Mouse (Mus musculus): ENCODE results near the gene Srbd1. TPM values are rescaled to one million over a fixed set of nuclear protein-coding genes. Genes with fewer than 3 reads are reported as not detected.

Srbd1 gene
- polyA plus RNA-seq, 1 experiment from 2014 or later: 12.0 TPM

- H3K4me1 ChIP-seq (ENCODE audit: control insufficient read depth, insufficient read depth, low read length): no peaks in the 10 kb centered on the region
Observed at GRCm38 (mm10) chr17:85943994-85944640, 200.9 kb downstream of the Srbd1 start.

GRCm38 (mm10) chr17:85943551-85943981 is 201.4 kb downstream of the Srbd1 start:
- DNase-seq (ENCODE audit: low spot score) (peak; percentile 39), ATAC-seq (ENCODE audit: insufficient read depth, low FRiP score, low TSS enrichment) (no peak)
- H3K36me3 ChIP-seq (ENCODE audit: control insufficient read depth, insufficient read depth, low read length): no peaks in the 10 kb centered on the region
- no peak overlapping the region for H3K27ac ChIP-seq (ENCODE audit: low read depth, low read length)
- H3K27me3 ChIP-seq (ENCODE audit: control insufficient read depth, insufficient read depth, low read length): no peaks in the 10 kb centered on the region
- no peak overlapping the region for H3K9ac ChIP-seq (ENCODE audit: low read length)
- no peaks in the 10 kb centered on the region for H3K4me1 ChIP-seq (ENCODE audit: control insufficient read depth, insufficient read depth, low read length)
- no peaks in the 10 kb centered on the region for H3K9me3 ChIP-seq (ENCODE audit: control insufficient read depth, low read length)
- H3K4me2 ChIP-seq (ENCODE audit: low read depth): no peak overlapping the region
- 47% methylated on average over 14 of the region's 14 CpGs for WGBS
- no peak overlapping the region for H3K4me3 ChIP-seq (ENCODE audit: low read depth, low read length)

More at GRCm38 (mm10) chr17:85943994-85944640, 200.9 kb downstream of the Srbd1 start:
- Histone ChIP-seq H3K27ac (ENCODE audit: low read depth, low read length) (no peak overlapping the region), H3K4me3 (ENCODE audit: low read depth, low read length) (no peak overlapping the region), H3K9me3 (ENCODE audit: control insufficient read depth, low read length) (no peaks in the 10 kb centered on the region), H3K36me3 (ENCODE audit: control insufficient read depth, insufficient read depth, low read length) (no peaks in the 10 kb centered on the region), H3K4me2 (ENCODE audit: low read depth) (no peak overlapping the region), H3K9ac (ENCODE audit: low read length) (no peak overlapping the region), H3K27me3 (ENCODE audit: control insufficient read depth, insufficient read depth, low read length) (no peaks in the 10 kb centered on the region)
- no peak for DNase-seq (ENCODE audit: low spot score)
- WGBS: 82% methylated on average over 12 of the region's 12 CpGs
- ATAC-seq (ENCODE audit: insufficient read depth, low FRiP score, low TSS enrichment): no peak

GRCm38 (mm10) chr17:85943071-85943470 is 201.9 kb downstream of the Srbd1 start:
- H3K27me3 ChIP-seq (ENCODE audit: control insufficient read depth, insufficient read depth, low read length): no peaks in the 10 kb centered on the region
- no peaks in the 10 kb centered on the region for H3K36me3 ChIP-seq (ENCODE audit: control insufficient read depth, insufficient read depth, low read length)
- no peak overlapping the region for H3K9ac ChIP-seq (ENCODE audit: low read length)
- H3K27ac ChIP-seq (ENCODE audit: low read depth, low read length): no peak overlapping the region
- DNase-seq (ENCODE audit: low spot score) (no peak), ATAC-seq (ENCODE audit: insufficient read depth, low FRiP score, low TSS enrichment) (no peak)
- 90% methylated on average over 5 of the region's 5 CpGs for WGBS
- H3K9me3 ChIP-seq (ENCODE audit: control insufficient read depth, low read length): no peaks in the 10 kb centered on the region
- H3K4me2 ChIP-seq (ENCODE audit: low read depth): no peak overlapping the region
- no peak overlapping the region for H3K4me3 ChIP-seq (ENCODE audit: low read depth, low read length)
- no peaks in the 10 kb centered on the region for H3K4me1 ChIP-seq (ENCODE audit: control insufficient read depth, insufficient read depth, low read length)

GRCm38 (mm10) chr17:85942123-85942522 is 202.9 kb downstream of the Srbd1 start:
- no peaks in the 10 kb centered on the region for H3K9me3 ChIP-seq (ENCODE audit: control insufficient read depth, low read length)

GRCm38 (mm10) chr17:85941141-85941738 is 203.7 kb downstream of the Srbd1 start:
- Histone ChIP-seq H3K36me3 (ENCODE audit: control insufficient read depth, insufficient read depth, low read length) (no peaks in the 10 kb centered on the region), H3K9ac (ENCODE audit: low read length) (no peak overlapping the region), H3K27me3 (ENCODE audit: control insufficient read depth, insufficient read depth, low read length) (no peaks in the 10 kb centered on the region), H3K9me3 (ENCODE audit: control insufficient read depth, low read length) (no peaks in the 10 kb centered on the region), H3K4me2 (ENCODE audit: low read depth) (no peak overlapping the region), H3K4me3 (ENCODE audit: low read depth, low read length) (no peak overlapping the region), H3K4me1 (ENCODE audit: control insufficient read depth, insufficient read depth, low read length) (no peaks in the 10 kb centered on the region), H3K27ac (ENCODE audit: low read depth, low read length) (no peak overlapping the region)
- DNase-seq (ENCODE audit: low spot score) (no peak), ATAC-seq (ENCODE audit: insufficient read depth, low FRiP score, low TSS enrichment) (no peak)
- 72% methylated on average over 8 of the region's 8 CpGs for WGBS

More at GRCm38 (mm10) chr17:85942123-85942522, 202.9 kb downstream of the Srbd1 start:
- no peak overlapping the region for H3K9ac ChIP-seq (ENCODE audit: low read length)
- no peaks in the 10 kb centered on the region for H3K27me3 ChIP-seq (ENCODE audit: control insufficient read depth, insufficient read depth, low read length)
- H3K4me1 ChIP-seq (ENCODE audit: control insufficient read depth, insufficient read depth, low read length): no peaks in the 10 kb centered on the region
- no peak overlapping the region for H3K27ac ChIP-seq (ENCODE audit: low read depth, low read length)
- WGBS: 97% methylated on average over 5 of the region's 5 CpGs
- no peak for ATAC-seq (ENCODE audit: insufficient read depth, low FRiP score, low TSS enrichment)
- no peak for DNase-seq (ENCODE audit: low spot score)
- H3K4me2 ChIP-seq (ENCODE audit: low read depth): no peak overlapping the region
- no peaks in the 10 kb centered on the region for H3K36me3 ChIP-seq (ENCODE audit: control insufficient read depth, insufficient read depth, low read length)
- no peak overlapping the region for H3K4me3 ChIP-seq (ENCODE audit: low read depth, low read length)

GRCm38 (mm10) chr17:85937131-85937530 is 207.8 kb downstream of the Srbd1 start:
- no peaks in the 10 kb centered on the region for H3K36me3 ChIP-seq (ENCODE audit: control insufficient read depth, insufficient read depth, low read length)
- H3K9me3 ChIP-seq (ENCODE audit: control insufficient read depth, low read length): no peaks in the 10 kb centered on the region
- H3K4me2 ChIP-seq (ENCODE audit: low read depth): no peak overlapping the region
- 90% methylated on average over 4 of the region's 4 CpGs for WGBS
- no peak overlapping the region for H3K4me3 ChIP-seq (ENCODE audit: low read depth, low read length)
- DNase-seq (ENCODE audit: low spot score): no peak
- peaks cover 3% of the 10 kb centered on the region; the same call in 1 of the 2 replicates for H3K4me1 ChIP-seq (ENCODE audit: control insufficient read depth, insufficient read depth, low read length)
- H3K27ac ChIP-seq (ENCODE audit: low read depth, low read length): no peak overlapping the region
- no peak overlapping the region for H3K9ac ChIP-seq (ENCODE audit: low read length)
- no peak for ATAC-seq (ENCODE audit: insufficient read depth, low FRiP score, low TSS enrichment)
- H3K27me3 ChIP-seq (ENCODE audit: control insufficient read depth, insufficient read depth, low read length): no peaks in the 10 kb centered on the region

- Histone ChIP-seq H3K4me3 (ENCODE audit: low read depth, low read length) (no peak overlapping the region), H3K9ac (ENCODE audit: low read length) (no peak overlapping the region), H3K27ac (ENCODE audit: low read depth, low read length) (no peak overlapping the region), H3K4me1 (ENCODE audit: control insufficient read depth, insufficient read depth, low read length) (peaks cover 3% of the 10 kb centered on the region; the same call in 1 of the 2 replicates), H3K36me3 (ENCODE audit: control insufficient read depth, insufficient read depth, low read length) (no peaks in the 10 kb centered on the region), H3K27me3 (ENCODE audit: control insufficient read depth, insufficient read depth, low read length) (no peaks in the 10 kb centered on the region), H3K9me3 (ENCODE audit: control insufficient read depth, low read length) (no peaks in the 10 kb centered on the region), H3K4me2 (ENCODE audit: low read depth) (no peak overlapping the region)
- ATAC-seq (ENCODE audit: insufficient read depth, low FRiP score, low TSS enrichment): no peak
- WGBS: 24% methylated on average over 10 of the region's 10 CpGs
- DNase-seq (ENCODE audit: low spot score): no peak
Observed at GRCm38 (mm10) chr17:85935268-85935667, 209.7 kb downstream of the Srbd1 start.

Measured in neural tube, embryonic 11.5 days (tissue).